Mouse (Mus musculus): ENCODE measurements around the gene Zfp787.

Zfp787 gene

DNA sequence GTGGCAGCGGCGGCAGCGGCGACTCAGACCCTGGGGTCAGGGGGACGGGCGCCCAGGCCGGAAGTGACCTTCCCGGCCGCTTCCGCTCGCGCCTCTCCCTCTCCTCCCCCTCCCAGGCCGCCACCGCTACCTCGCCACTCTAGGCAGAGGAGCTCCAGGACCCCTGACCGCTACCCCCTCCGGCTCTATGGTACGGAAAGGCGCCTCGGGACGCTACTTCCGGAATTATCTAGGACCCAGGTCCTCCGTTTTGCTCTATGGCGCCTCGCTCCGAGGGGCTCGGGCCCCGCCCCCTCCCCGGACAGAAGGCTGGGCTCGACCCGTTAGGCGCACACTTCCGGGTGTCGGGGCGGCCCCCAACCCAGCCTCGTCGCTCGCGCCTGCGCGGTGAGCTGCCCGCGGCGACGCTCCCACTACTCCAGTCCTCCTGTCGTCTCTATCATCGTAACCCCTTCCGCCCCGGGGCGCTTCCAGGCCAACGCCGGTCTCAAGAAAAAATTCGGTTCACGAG, at the start of gene Zfp787:
Zfp787 (minus strand) TSS at position 97 of the 511 bp plus-strand sequence.
- in situ Hi-C loops (cut with MboI, MseI): loop anchor here (25.0 kb wide), 1 partner anchor 1694 kb away; the partner anchor contains the start of gene Eps8l1

GRCm38 (mm10) chr7:6204200-6204599, 48.4 kb upstream of the Zfp787 start:
- in situ Hi-C loops (cut with MboI, MseI): no loop called here

DNA sequence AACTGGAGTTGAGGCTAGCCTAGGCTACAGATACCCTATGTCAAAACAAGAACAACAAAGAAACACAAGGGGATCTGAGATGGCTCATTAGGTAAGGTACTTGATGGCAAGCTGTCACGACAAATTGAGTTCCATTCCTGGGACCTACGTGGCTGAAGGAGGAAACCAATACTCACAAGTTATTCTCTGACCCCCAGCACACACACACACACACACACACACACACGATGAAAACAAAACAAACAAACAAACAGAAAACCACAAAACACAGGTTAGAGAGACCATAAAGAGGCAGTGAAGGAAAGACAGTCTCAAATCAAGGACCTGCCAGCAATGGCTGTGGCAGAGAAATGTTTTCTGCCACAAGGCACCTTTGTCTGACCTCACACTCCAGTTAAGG, 41.0 kb upstream of the Zfp787 start, which contains the start of gene Galp:
Galp (plus strand) TSS at position 301 of the 400 bp plus-strand sequence.
- in situ Hi-C loops (cut with MboI, MseI): no loop called here

DNA sequence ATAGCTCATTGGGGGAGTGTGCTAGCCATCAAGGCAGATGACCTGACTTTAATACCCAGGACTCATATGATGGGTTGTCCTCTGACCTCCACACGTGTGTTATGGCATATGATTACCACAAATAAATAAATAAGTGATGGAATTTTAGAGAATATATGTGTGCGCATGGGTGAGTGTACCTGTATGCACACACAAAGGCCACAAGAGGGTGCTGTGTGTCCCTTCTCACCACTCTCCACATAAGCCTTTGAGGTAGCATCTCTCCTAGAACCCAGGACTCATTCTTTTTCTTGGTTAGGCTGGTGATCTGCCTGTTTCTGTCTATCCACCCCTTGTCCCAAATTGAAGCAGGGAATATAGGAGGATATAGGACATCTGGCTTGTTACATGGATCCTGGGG, 40.0 kb upstream of the Zfp787 start:
- in situ Hi-C loops (cut with MboI, MseI): no loop called here

- in situ Hi-C loops (cut with MboI, MseI): loop anchor here (5.0 kb wide), 1 partner anchor 67 kb away; no protein-coding TSS in a partner anchor
These were observed 38.3 kb upstream of the Zfp787 start for GRCm38 (mm10) chr7:6194129-6194528.

DNA sequence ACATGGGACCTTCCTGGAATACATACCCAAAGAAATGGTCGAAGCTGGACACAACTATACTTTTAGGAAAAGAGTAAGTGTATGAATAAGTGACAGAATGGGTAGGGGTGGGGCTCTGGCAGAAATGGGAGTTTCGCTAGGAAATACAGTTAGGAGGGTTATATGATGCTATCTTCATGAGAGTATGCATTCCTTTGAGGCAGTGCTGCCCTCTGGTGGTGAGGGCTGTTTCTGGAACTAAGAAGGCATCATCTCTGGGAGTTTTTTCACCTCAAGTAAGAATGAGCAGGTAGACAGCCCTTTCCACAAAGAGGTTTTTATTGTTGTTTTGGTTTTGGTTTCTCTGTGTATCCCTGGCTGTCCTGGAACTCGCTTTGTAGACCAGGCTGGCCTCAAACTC, 35.6 kb upstream of the Zfp787 start:
- in situ Hi-C loops (cut with MboI, MseI): loop anchor here (5.0 kb wide), 1 partner anchor 64 kb away; no protein-coding TSS in a partner anchor

DNA sequence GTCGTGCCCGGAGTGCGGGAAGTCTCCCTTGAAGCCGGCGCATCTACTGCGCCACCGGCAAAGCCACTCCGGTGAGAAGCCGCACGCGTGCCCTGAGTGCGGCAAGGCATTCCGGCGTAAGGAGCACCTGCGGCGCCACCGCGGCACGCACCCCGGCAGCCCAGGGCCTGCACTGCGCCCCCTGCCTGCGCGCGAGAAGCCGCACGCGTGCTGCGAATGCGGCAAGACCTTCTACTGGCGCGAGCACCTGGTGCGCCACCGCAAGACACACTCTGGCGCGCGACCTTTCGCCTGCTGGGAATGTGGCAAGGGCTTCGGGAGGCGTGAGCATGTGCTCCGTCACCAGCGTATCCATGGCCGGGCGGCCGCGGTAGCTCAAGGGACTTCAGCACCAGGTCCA, 33.7 kb upstream of the Zfp787 start:
- in situ Hi-C loops (cut with MboI, MseI): loop anchor here (10.0 kb wide), 1 partner anchor 1105 kb away; the partner anchor contains the start of gene Epn1

DNA sequence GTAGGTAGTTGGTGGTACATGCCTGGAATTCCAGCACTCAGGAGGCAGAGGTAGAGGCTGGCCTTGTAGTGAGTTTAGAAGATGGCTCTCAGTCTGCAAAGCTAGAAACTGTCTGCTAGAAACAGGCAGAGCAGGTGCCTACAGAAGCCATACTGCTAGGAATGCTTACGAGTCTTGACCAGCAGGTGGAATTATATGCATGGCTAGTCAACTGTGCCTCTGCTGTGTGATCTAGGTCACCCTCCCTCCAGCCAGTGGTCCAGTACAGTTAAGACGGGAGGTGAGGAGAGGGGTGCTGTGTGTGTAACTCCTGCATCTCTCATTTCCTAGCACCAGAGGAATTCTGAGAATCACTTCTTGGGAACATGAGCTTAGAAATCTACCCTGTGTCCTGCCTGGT, 31.0 kb upstream of the Zfp787 start:
- in situ Hi-C loops (cut with MboI, MseI): loop anchor here (10.0 kb wide), 1 partner anchor 1102 kb away; the partner anchor contains the start of gene Epn1

- in situ Hi-C loops (cut with MboI, MseI): loop anchor here (10.0 kb wide), 1 partner anchor 1101 kb away; the partner anchor contains the start of gene Epn1
These were observed 30.4 kb upstream of the Zfp787 start for GRCm38 (mm10) chr7:6186176-6186575.

DNA sequence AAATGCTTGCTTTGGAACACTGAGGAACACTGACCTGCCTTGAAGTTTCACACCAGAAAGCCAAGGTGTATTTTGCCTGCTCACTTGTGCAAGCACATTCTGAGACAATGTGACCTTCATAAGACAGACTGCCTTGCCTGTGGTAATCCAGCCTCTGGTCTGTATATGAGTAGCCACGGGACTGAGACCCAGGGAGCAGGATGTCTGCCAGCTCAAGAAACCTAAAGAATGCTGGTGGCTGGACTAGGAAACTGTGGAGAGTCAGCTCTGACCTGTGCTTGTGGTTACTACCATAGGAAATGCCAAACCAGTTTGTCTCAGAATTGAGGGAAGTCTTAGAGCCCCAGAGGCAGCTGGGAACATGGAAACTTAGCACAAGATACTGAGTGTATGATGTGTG, 29.6 kb upstream of the Zfp787 start:
- in situ Hi-C loops (cut with MboI, MseI): loop anchor here (10.0 kb wide), 1 partner anchor 1101 kb away; the partner anchor contains the start of gene Epn1

DNA sequence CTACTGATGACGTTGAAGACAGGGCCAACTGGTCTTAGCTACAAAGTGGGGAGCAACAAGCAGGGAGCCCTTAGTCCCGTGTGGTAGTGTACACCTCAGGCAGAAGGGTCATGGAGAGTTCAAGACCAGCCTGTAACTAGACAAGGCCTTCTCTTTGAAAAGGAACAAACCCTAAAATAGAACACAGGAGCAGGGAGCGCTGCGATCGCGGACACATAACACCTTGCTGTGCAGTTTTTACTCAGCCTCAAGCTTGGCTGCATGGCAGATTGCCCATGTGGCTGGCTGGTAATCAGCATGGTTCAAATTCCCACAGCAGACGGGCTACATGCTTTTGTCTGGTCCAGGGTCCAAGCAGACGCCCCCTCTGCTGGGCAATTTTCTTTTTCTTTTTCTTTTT, 28.7 kb upstream of the Zfp787 start:
- in situ Hi-C loops (cut with MboI, MseI): loop anchor here (10.0 kb wide), 1 partner anchor 1100 kb away; the partner anchor contains the start of gene Epn1

DNA sequence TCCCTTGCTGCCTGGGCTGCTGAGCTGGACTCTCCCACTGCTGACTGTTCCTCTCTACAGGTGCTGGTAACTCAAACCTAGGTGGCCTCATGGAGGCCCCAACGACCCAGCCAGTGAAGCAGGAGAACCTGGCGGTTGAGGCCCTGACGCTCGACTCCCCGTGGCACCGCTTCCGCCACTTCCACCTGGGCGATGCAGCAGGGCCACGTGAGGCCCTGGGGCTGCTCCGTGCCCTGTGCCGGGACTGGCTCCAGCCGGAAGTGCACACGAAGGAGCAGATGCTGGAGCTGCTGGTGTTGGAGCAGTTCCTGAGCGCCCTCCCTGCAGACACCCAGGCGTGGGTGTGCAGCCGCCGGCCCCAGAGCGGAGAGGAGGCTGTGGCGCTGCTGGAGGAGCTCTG, 28.0 kb upstream of the Zfp787 start:
- in situ Hi-C loops (cut with MboI, MseI): loop anchor here (10.0 kb wide), 1 partner anchor 1099 kb away; the partner anchor contains the start of gene Epn1

DNA sequence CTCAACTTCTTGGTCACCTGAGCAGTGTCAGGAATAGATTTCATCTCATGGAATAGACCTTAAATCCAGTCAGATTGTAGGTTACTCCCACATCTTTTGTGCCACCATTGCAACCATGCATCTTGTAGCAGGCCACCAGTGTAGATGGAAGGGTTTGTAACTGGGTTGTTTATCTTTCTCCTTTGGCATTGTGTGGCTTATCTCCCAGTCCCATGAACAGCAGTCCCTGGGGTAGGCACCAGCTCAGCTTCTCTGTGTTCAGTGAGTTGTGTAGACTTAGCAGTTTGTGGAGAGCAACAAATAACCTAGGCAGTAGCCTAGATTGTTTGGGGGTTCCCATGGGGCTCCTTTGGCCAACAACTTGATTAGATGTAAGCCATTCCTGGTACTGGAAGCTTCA, 27.1 kb upstream of the Zfp787 start:
- in situ Hi-C loops (cut with MboI, MseI): loop anchor here (10.0 kb wide), 1 partner anchor 1098 kb away; the partner anchor contains the start of gene Epn1

- in situ Hi-C loops (cut with MboI, MseI): no loop called here
These were observed 23.2 kb upstream of the Zfp787 start for GRCm38 (mm10) chr7:6179013-6179412.

- in situ Hi-C loops (cut with MboI, MseI): loop anchor here (25.0 kb wide), 1 partner anchor 1712 kb away; the partner anchor contains the start of gene Eps8l1
These were observed 18.7 kb upstream of the Zfp787 start for GRCm38 (mm10) chr7:6174365-6174987.

DNA sequence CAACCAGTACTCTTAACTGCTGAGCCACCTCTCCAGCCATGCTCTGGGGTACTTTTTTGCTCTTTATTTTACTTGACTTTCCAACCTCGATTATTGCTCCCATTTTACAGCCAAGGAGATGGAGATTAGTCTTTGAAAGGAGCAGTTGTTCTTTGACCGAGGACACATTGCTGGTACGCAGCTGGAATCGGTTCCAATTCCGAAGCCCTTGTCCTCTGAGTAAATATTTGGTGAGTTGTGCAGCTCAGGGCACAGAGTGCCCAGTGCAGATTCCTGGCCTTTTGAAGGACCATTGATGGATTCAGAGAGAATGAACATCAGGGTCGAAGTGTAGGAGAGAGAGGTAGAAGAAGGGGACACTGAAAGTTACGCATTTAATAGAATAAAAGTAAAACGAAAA, 18.1 kb upstream of the Zfp787 start:
- in situ Hi-C loops (cut with MboI, MseI): loop anchor here (25.0 kb wide), 1 partner anchor 1712 kb away; the partner anchor contains the start of gene Eps8l1

- in situ Hi-C loops (cut with MboI, MseI): loop anchor here (25.0 kb wide), 1 partner anchor 1710 kb away; the partner anchor contains the start of gene Eps8l1
These were observed 17.0 kb upstream of the Zfp787 start for GRCm38 (mm10) chr7:6172674-6173244.

- in situ Hi-C loops (cut with MboI, MseI): loop anchor here (25.0 kb wide), 1 partner anchor 1710 kb away; the partner anchor contains the start of gene Eps8l1
These were observed 16.3 kb upstream of the Zfp787 start, which contains the start of gene Zfp444 for GRCm38 (mm10) chr7:6172006-6172649. TSS of gene Zfp444 (plus strand) at chr7:6172226.

DNA sequence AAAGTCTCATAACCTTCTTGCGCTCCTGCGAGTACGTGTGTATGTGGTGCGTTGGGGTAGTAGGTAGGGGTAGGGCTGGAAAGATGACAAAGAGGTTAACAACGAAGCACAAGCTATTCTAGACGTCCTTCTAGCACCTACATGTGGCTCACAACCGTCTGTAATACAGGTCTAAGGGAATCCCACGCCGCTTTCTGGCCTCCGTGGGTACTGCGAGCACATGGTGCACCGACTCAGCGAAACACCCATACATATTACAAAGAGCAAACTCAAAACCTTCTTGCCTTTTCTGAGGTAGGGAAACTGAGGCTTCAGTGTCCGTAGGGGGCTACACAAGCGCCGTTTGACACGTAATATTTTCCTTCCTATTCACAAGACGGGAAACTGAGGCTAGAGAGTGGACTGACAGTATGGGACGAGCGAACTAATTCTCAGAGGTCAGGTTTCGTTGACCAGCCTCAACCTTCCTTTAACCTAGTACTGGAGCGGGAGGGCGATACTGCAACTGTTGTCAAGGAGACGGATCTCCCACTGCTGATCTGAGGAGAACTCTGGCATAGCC, 15.7 kb upstream of the Zfp787 start:
- in situ Hi-C loops (cut with MboI, MseI): loop anchor here (25.0 kb wide), 1 partner anchor 1709 kb away; the partner anchor contains the start of gene Eps8l1

- in situ Hi-C loops (cut with MboI, MseI): loop anchor here (25.0 kb wide), 1 partner anchor 1709 kb away; the partner anchor contains the start of gene Eps8l1
These were observed 15.1 kb upstream of the Zfp787 start for GRCm38 (mm10) chr7:6170871-6171270.

DNA sequence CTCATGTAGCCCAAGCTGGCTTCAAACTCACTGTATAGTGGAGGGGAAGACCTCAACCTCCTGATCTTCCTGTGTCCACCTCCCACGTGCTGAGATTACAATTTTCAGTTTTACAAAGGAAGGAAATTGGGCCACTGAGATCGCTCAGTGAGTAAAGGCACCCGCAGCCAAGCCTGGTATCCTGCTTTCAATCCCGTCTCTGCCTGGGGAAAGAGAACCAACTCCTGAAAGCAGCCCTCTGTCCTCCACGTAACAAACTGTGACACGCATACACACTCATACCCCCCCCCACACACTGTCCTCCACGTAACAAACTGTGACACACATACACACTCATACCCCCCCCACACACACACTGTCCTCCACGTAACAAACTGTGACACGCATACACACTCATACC, 14.6 kb upstream of the Zfp787 start:
- in situ Hi-C loops (cut with MboI, MseI): loop anchor here (25.0 kb wide), 1 partner anchor 1708 kb away; the partner anchor contains the start of gene Eps8l1
